Mouse (Mus musculus) neural tube, embryonic 15.5 days (tissue): ENCODE data around the gene Prl7c1. TPM values are rescaled to one million over a fixed set of nuclear protein-coding genes. Genes with fewer than 3 reads are reported as not detected.
"Not testable (repeated sequence)": the region's sequence is repeated elsewhere in the genome, so short reads cannot be mapped to it uniquely, and the experiment has no call there.

Source experiments
- ATAC-seq: fragments of 200-750 bp; cut with Nextera tagmentation; 2 replicates; pipeline ENCODE4 v1.8.0; 2017; ENCODE audit warnings: mild to moderate bottlenecking, moderate TSS enrichment, moderate library complexity; ENCODE audit not compliant: low FRiP score
- H3K27ac ChIP-seq: fragments of 300-500 bp; sonication (generic); replicated peaks from 2 replicates; pipeline ENCODE4 v1.5.1; 2015; ENCODE audit warnings: mild to moderate bottlenecking, inconsistent platforms
- H3K27me3 ChIP-seq: fragments of 300-500 bp; sonication (generic); replicated peaks from 2 replicates; pipeline ENCODE4 v1.6.1; 2015; ENCODE audit warnings: inconsistent platforms
- H3K36me3 ChIP-seq: fragments of 300-500 bp; sonication (generic); 2 replicates; pipeline ENCODE4 v1.6.1; 2015; ENCODE audit warnings: inconsistent platforms
- H3K4me1 ChIP-seq: fragments of 300-500 bp; sonication (generic); 2 replicates; pipeline ENCODE4 v1.6.1; 2015; ENCODE audit warnings: inconsistent platforms
- H3K4me2 ChIP-seq: fragments of 300-500 bp; sonication (generic); 2 replicates; pipeline ENCODE4 v1.6.1; 2015; ENCODE audit warnings: inconsistent platforms, mild to moderate bottlenecking, moderate library complexity
- H3K4me3 ChIP-seq: fragments of 300-500 bp; sonication (generic); replicated peaks from 2 replicates; pipeline ENCODE4 v1.5.1; 2015; ENCODE audit warnings: mild to moderate bottlenecking, inconsistent platforms
- H3K9ac ChIP-seq: fragments of 300-500 bp; sonication (generic); replicated peaks from 2 replicates; pipeline ENCODE4 v1.6.1; 2015; ENCODE audit warnings: mild to moderate bottlenecking, inconsistent platforms
- H3K9me3 ChIP-seq: fragments of 300-500 bp; sonication (generic); replicated peaks from 2 replicates; pipeline ENCODE4 v1.6.1; 2016; ENCODE audit warnings: inconsistent platforms
- WGBS: fragments of 180-500 bp; shearing (Covaris S2); methylation state at CpG from one replicate; pipeline ENCODE4 v1.1.7; 2015; ENCODE audit warnings: mixed read lengths; 5-methylcytosine and 5-hydroxymethylcytosine counted together
- polyA plus RNA-seq: library from polyadenylated mRNA; unstranded; fragments of >200 nt; fragmentation: Nextera tagmentation; extraction: Ambion mirVana; gene quantifications from 2 replicates; pipeline ENCODE4 v1.2.1, GENCODE M21; 2015

Gene Prl7c1
- not detected in 2 replicates for polyA plus RNA-seq

GRCm38 (mm10) chr13:27780704-27781103 lies at the start of gene Prl7c1:
Gene Prl7c1 (minus strand): TSS chr13:27780804.
- H3K36me3 ChIP-seq, H3K27ac ChIP-seq, ATAC-seq, H3K9ac ChIP-seq, H3K4me3 ChIP-seq, H3K9me3 ChIP-seq, H3K4me1 ChIP-seq, H3K4me2 ChIP-seq, H3K27me3 ChIP-seq: not testable (repeated sequence)
- WGBS: 94% methylated on average over 3 of the region's 3 CpGs

- WGBS: 88% methylated on average over 1 of the region's 1 CpGs
Observed at GRCm38 (mm10) chr13:27802765-27803164, 22.2 kb upstream of the Prl7c1 start.

GRCm38 (mm10) chr13:27801354-27801753 lies 20.8 kb upstream of the Prl7c1 start, which contains the start of gene Prl2a1:
Gene Prl2a1 (plus strand): TSS chr13:27801654.
- Histone ChIP-seq H3K4me3 (no peak within 1 kb of the TSS), H3K27me3 (no peaks in the 10 kb centered on the region), H3K4me1 (no peaks in the 10 kb centered on the region), H3K9ac (no peak within 1 kb of the TSS), H3K4me2 (no peak within 1 kb of the TSS), H3K36me3 (no peaks in the 10 kb centered on the region), H3K27ac (no peak within 1 kb of the TSS), H3K9me3 (no peaks in the 10 kb centered on the region)
- WGBS: 85% methylated on average over 1 of the region's 1 CpGs
- no peak for ATAC-seq

More at GRCm38 (mm10) chr13:27802765-27803164, 22.2 kb upstream of the Prl7c1 start:
- Histone ChIP-seq H3K4me2 (no peak overlapping the region), H3K27ac (no peak overlapping the region), H3K27me3 (no peaks in the 10 kb centered on the region), H3K4me1 (no peaks in the 10 kb centered on the region), H3K9ac (no peak overlapping the region), H3K4me3 (no peak overlapping the region), H3K36me3 (no peaks in the 10 kb centered on the region), H3K9me3 (no peaks in the 10 kb centered on the region)
- no peak for ATAC-seq

- Histone ChIP-seq H3K27me3 (no peaks in the 10 kb centered on the region), H3K27ac (no peak overlapping the region), H3K4me3 (no peak overlapping the region), H3K9me3 (no peaks in the 10 kb centered on the region), H3K36me3 (no peaks in the 10 kb centered on the region), H3K4me1 (no peaks in the 10 kb centered on the region), H3K9ac (no peak overlapping the region), H3K4me2 (no peak overlapping the region)
- 86% methylated on average over 4 of the region's 4 CpGs for WGBS
- ATAC-seq: no peak
Observed at GRCm38 (mm10) chr13:27799303-27799702, 18.7 kb upstream of the Prl7c1 start.

- 91% methylated on average over 10 of the region's 10 CpGs for WGBS
- Histone ChIP-seq H3K9me3 (no peaks in the 10 kb centered on the region), H3K9ac (no peak overlapping the region)
Observed at GRCm38 (mm10) chr13:27734512-27735186, 46.0 kb downstream of the Prl7c1 start.

DNA sequence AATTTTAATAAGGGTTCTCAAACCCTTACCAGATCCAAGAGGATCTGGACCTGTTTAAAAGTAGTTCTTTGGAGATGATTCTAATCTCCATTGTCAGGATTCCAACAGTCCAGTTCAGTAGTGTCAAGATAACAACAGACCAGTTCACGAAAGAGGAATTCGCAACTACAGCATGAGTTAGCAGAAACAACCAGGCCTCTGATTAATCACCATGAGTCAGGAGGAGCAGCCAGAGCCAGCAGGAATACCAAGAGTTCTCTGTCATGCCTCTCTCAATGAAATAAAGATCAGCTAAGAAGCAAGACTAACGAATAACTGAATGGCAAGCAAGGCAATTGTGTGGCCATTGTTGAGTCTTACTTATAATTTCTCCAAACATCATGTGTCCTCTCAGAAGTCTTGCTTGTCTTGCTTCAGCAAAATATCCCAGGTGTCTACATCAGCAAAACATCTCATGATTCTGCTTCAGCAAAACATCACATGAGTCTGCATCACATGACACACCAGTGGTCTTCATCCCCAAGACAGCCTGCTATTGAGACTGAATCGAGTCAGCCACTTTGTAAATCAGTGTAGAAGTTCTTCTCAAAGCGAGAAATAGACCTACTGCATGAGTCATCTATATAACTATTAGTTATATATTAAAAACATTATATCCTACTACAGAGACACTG lies 50.2 kb downstream of the Prl7c1 start:
- H3K4me2 ChIP-seq, H3K4me3 ChIP-seq: not testable (repeated sequence)
- 85% methylated on average over 5 of the region's 5 CpGs for WGBS

More at GRCm38 (mm10) chr13:27734512-27735186, 46.0 kb downstream of the Prl7c1 start:
- no peak for ATAC-seq
- Histone ChIP-seq H3K4me1 (no peaks in the 10 kb centered on the region), H3K4me2 (no peak overlapping the region), H3K4me3 (no peak overlapping the region), H3K27ac (no peak overlapping the region), H3K27me3 (no peaks in the 10 kb centered on the region), H3K36me3 (no peaks in the 10 kb centered on the region)

GRCm38 (mm10) chr13:27725057-27725456 lies 55.5 kb downstream of the Prl7c1 start:
- H3K4me3 ChIP-seq, H3K4me2 ChIP-seq, H3K9me3 ChIP-seq, H3K9ac ChIP-seq, H3K4me1 ChIP-seq, H3K27ac ChIP-seq, H3K27me3 ChIP-seq, H3K36me3 ChIP-seq, ATAC-seq: not testable (repeated sequence)
- 92% methylated on average over 3 of the region's 3 CpGs for WGBS

More for the DNA sequence above, 50.2 kb downstream of the Prl7c1 start:
- ATAC-seq, H3K9ac ChIP-seq, H3K9me3 ChIP-seq, H3K36me3 ChIP-seq, H3K27ac ChIP-seq, H3K27me3 ChIP-seq, H3K4me1 ChIP-seq: not testable (repeated sequence)

Other genes starting within 250 kb of the Prl7c1 start
- gene Prl8a9, start 216.2 kb downstream of the Prl7c1 start, polyA plus RNA-seq: not detected in 2 replicates
- gene Prl8a1, start 198.6 kb downstream of the Prl7c1 start, polyA plus RNA-seq: not detected in 2 replicates
- gene Prl7b1, start 170.2 kb downstream of the Prl7c1 start, polyA plus RNA-seq: not detected in 2 replicates
- gene Prl7a1, start 138.3 kb downstream of the Prl7c1 start, polyA plus RNA-seq: not detected in 2 replicates
- gene Prl7a2, start 112.8 kb downstream of the Prl7c1 start, polyA plus RNA-seq: not detected in 2 replicates
- gene Prl7d1, start 64.1 kb downstream of the Prl7c1 start, polyA plus RNA-seq: not detected in 2 replicates
- not detected in 2 replicates for gene Prl2a1, start 20.9 kb upstream of the Prl7c1 start, polyA plus RNA-seq
- not detected in 2 replicates for gene Prl2c1, start 68.5 kb upstream of the Prl7c1 start, polyA plus RNA-seq
- not detected in 2 replicates for gene Prl4a1, start 235.4 kb upstream of the Prl7c1 start, polyA plus RNA-seq